Mouse (Mus musculus) urinary bladder, postnatal 25 days (tissue): ENCODE data around the gene Hist1h2an.
"Not testable (repeated sequence)": the region's sequence is repeated elsewhere in the genome, so short reads cannot be mapped to it uniquely, and the experiment has no call there.

Experiments
- DNase-seq: peaks from one replicate; pipeline ENCODE4 v3.0.0; 2022; ENCODE audit warnings: low spot score

Hist1h2an gene

GRCm38 (mm10) chr13:21783255-21783617 lies 3.8 kb downstream of the Hist1h2an start, which contains the start of gene Hist1h3i:
Gene Hist1h3i (minus strand): TSS chr13:21783370.
- peak; percentile 18 for DNase-seq

GRCm38 (mm10) chr13:21782361-21783254 lies 4.4 kb downstream of the Hist1h2an start:
- DNase-seq: not testable (repeated sequence)

- no peak for DNase-seq
These were observed 5.4 kb downstream of the Hist1h2an start for GRCm38 (mm10) chr13:21781639-21782038.

- DNase-seq: no peak
These were observed 5.9 kb downstream of the Hist1h2an start for GRCm38 (mm10) chr13:21781021-21781555.

GRCm38 (mm10) chr13:21779767-21780731 lies 7.0 kb downstream of the Hist1h2an start, which contains the start of gene Hist1h1b:
Gene Hist1h1b (minus strand): TSS chr13:21780625.
- peak; percentile 45 for DNase-seq

- DNase-seq: peak; percentile 35
These were observed 7.9 kb downstream of the Hist1h2an start for GRCm38 (mm10) chr13:21778814-21779766.

- DNase-seq: no peak
These were observed 31.3 kb downstream of the Hist1h2an start for GRCm38 (mm10) chr13:21755707-21756106.

GRCm38 (mm10) chr13:21754294-21755001 lies 32.6 kb downstream of the Hist1h2an start:
- not testable (repeated sequence) for DNase-seq

- peak; percentile 23 for DNase-seq
These were observed 33.3 kb downstream of the Hist1h2an start, which contains the start of the genes Hist1h2ak and Hist1h2bn for GRCm38 (mm10) chr13:21753524-21754285. Gene Hist1h2ak (minus strand): TSS chr13:21753827. Gene Hist1h2bn (plus strand): TSS chr13:21754123.

GRCm38 (mm10) chr13:21753051-21753523 lies 33.9 kb downstream of the Hist1h2an start:
- DNase-seq: no peak

- no peak for DNase-seq
These were observed 34.7 kb downstream of the Hist1h2an start for GRCm38 (mm10) chr13:21752356-21752755.

- no peak for DNase-seq
These were observed 35.2 kb downstream of the Hist1h2an start for GRCm38 (mm10) chr13:21751827-21752226.

GRCm38 (mm10) chr13:21751417-21751816 lies 35.6 kb downstream of the Hist1h2an start:
- DNase-seq: no peak

GRCm38 (mm10) chr13:21750159-21751017 lies 36.6 kb downstream of the Hist1h2an start, which contains the start of gene Hist1h4k:
Gene Hist1h4k (minus strand): TSS chr13:21750505.
- DNase-seq: peak; percentile 88

GRCm38 (mm10) chr13:21749387-21750158 lies 37.4 kb downstream of the Hist1h2an start:
- DNase-seq: no peak

GRCm38 (mm10) chr13:21745006-21745405 lies 42.0 kb downstream of the Hist1h2an start:
- no peak for DNase-seq
